Mouse (Mus musculus) stomach, postnatal 0 days (tissue): ENCODE data around the gene Rnasek.

Experiments
- CTCF ChIP-seq: IDR thresholded peaks from 2 replicates; pipeline ENCODE4 v1.5.1; 2016; ENCODE audit warnings: antibody characterized with exemption, low read depth, mild to moderate bottlenecking, moderate library complexity
- EP300 ChIP-seq: optimal IDR thresholded peaks from 2 replicates; pipeline ENCODE3; 2016; ENCODE audit warnings: antibody characterized with exemption

DNA sequence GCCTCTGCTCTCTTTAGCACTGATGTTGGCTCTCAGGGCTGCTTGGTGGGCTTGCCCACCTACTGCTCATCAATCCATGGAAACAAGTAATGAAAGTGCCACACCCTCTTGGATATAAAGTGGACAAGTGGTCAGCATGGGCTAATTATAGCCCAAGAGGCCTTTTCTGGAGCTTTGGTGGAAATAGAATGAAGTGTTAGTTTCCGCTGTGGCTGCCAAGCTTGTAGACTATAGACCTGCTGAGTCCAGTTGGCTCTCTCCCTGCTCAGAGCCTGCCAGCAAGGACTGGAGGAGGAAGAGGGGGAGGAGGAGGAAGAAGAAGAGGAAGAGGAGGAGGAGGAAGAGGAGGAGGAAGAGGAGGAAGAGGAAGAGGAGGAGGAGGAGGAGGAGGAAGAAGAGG is 26.8 kb upstream of the Rnasek start:
- TF ChIP-seq CTCF (no peak), EP300 (no peak)
